Mouse (Mus musculus) brown adipose tissue, adult 24 weeks (tissue): ENCODE results near the gene Trpv5. TPM values are rescaled to one million over a fixed set of nuclear protein-coding genes. Genes with fewer than 3 reads are reported as not detected.

Experiments used
- H3K27ac ChIP-seq: fragments of 200-500 bp; replicated peaks from 2 replicates; pipeline ENCODE4 v1.5.1; 2012; ENCODE audit warnings: low read depth, mild to moderate bottlenecking, low read length
- H3K4me1 ChIP-seq: fragments of 200-500 bp; 2 replicates; pipeline ENCODE4 v1.6.1; 2012; ENCODE audit warnings: low read length, mixed read lengths; ENCODE audit not compliant: control insufficient read depth, insufficient read depth, insufficient read length
- H3K4me3 ChIP-seq: fragments of 200-500 bp; 2 replicates; pipeline ENCODE4 v1.5.1; 2012; ENCODE audit warnings: low read depth, mild to moderate bottlenecking, low read length, moderate library complexity; ENCODE audit not compliant: insufficient read depth
- polyA plus RNA-seq: library from polyadenylated mRNA; stranded (reverse); fragments of >200 nt; gene quantifications from 2 replicates; pipeline ENCODE4 v1.2.4, GENCODE M21; 2012; ENCODE audit not compliant: missing spikeins, insufficient read depth, insufficient read length

Trpv5 gene
- polyA plus RNA-seq, 1 experiment, result not detected

- Histone ChIP-seq H3K4me3 (no peak overlapping the region), H3K27ac (no peak overlapping the region)
These were observed 22.1 kb downstream of the Trpv5 start for GRCm38 (mm10) chr6:41658487-41658886.

GRCm38 (mm10) chr6:41654648-41655047 lies 25.9 kb downstream of the Trpv5 start:
- no peaks in the 10 kb centered on the region for H3K4me1 ChIP-seq
- no peak overlapping the region for H3K4me3 ChIP-seq
- H3K27ac ChIP-seq, result no peak overlapping the region

More at GRCm38 (mm10) chr6:41658487-41658886, 22.1 kb downstream of the Trpv5 start:
- no peaks in the 10 kb centered on the region for H3K4me1 ChIP-seq

GRCm38 (mm10) chr6:41653173-41653572 lies 27.4 kb downstream of the Trpv5 start:
- H3K4me1 ChIP-seq, result no peaks in the 10 kb centered on the region
- no peak overlapping the region for H3K27ac ChIP-seq

GRCm38 (mm10) chr6:41646672-41647071 lies 33.9 kb downstream of the Trpv5 start:
- no peak overlapping the region for H3K4me3 ChIP-seq

More at GRCm38 (mm10) chr6:41653173-41653572, 27.4 kb downstream of the Trpv5 start:
- H3K4me3 ChIP-seq, result no peak overlapping the region

GRCm38 (mm10) chr6:41646220-41646619 lies 34.3 kb downstream of the Trpv5 start:
- no peak overlapping the region for H3K4me3 ChIP-seq
- H3K4me1 ChIP-seq, result no peaks in the 10 kb centered on the region
- H3K27ac ChIP-seq, result no peak overlapping the region

More at GRCm38 (mm10) chr6:41646672-41647071, 33.9 kb downstream of the Trpv5 start:
- no peak overlapping the region for H3K27ac ChIP-seq
- no peaks in the 10 kb centered on the region for H3K4me1 ChIP-seq

- H3K4me3 ChIP-seq, result no peak overlapping the region
- H3K27ac ChIP-seq, result no peak overlapping the region
These were observed 37.3 kb downstream of the Trpv5 start for GRCm38 (mm10) chr6:41643227-41643626.

GRCm38 (mm10) chr6:41642765-41643164 lies 37.8 kb downstream of the Trpv5 start:
- Histone ChIP-seq H3K27ac (no peak overlapping the region), H3K4me3 (no peak overlapping the region), H3K4me1 (no peaks in the 10 kb centered on the region)

More at GRCm38 (mm10) chr6:41643227-41643626, 37.3 kb downstream of the Trpv5 start:
- no peaks in the 10 kb centered on the region for H3K4me1 ChIP-seq

- H3K4me1 ChIP-seq, result no peaks in the 10 kb centered on the region
- H3K27ac ChIP-seq, result no peak overlapping the region
- H3K4me3 ChIP-seq, result no peak overlapping the region
These were observed 39.2 kb downstream of the Trpv5 start for GRCm38 (mm10) chr6:41641173-41641866.

- Histone ChIP-seq H3K27ac (no peak overlapping the region), H3K4me3 (no peak overlapping the region), H3K4me1 (no peaks in the 10 kb centered on the region)
These were observed 40.1 kb downstream of the Trpv5 start for GRCm38 (mm10) chr6:41640449-41640848.

- Histone ChIP-seq H3K4me1 (no peaks in the 10 kb centered on the region), H3K27ac (no peak overlapping the region), H3K4me3 (no peak overlapping the region)
These were observed 42.6 kb downstream of the Trpv5 start for GRCm38 (mm10) chr6:41637927-41638506.

- H3K4me3 ChIP-seq, result no peak overlapping the region
- no peaks in the 10 kb centered on the region for H3K4me1 ChIP-seq
- H3K27ac ChIP-seq, result no peak overlapping the region
These were observed 43.2 kb downstream of the Trpv5 start for GRCm38 (mm10) chr6:41637393-41637792.

GRCm38 (mm10) chr6:41636178-41636577 lies 44.4 kb downstream of the Trpv5 start, which contains the start of gene Trpv6:
Gene Trpv6, minus strand, starts transcription at chr6:41636405.
- H3K4me1 ChIP-seq, result no peaks in the 10 kb centered on the region
- no peak within 1 kb of the TSS for H3K27ac ChIP-seq
- H3K4me3 ChIP-seq, result no peak within 1 kb of the TSS

GRCm38 (mm10) chr6:41635211-41635610 lies 45.4 kb downstream of the Trpv5 start:
- no peak overlapping the region for H3K4me3 ChIP-seq

GRCm38 (mm10) chr6:41631549-41631948 lies 49.0 kb downstream of the Trpv5 start:
- no peak overlapping the region for H3K4me3 ChIP-seq
- H3K27ac ChIP-seq, result no peak overlapping the region
- H3K4me1 ChIP-seq, result no peaks in the 10 kb centered on the region

More at GRCm38 (mm10) chr6:41635211-41635610, 45.4 kb downstream of the Trpv5 start:
- H3K4me1 ChIP-seq, result no peaks in the 10 kb centered on the region
- H3K27ac ChIP-seq, result no peak overlapping the region

- H3K4me3 ChIP-seq, result no peak overlapping the region
- H3K27ac ChIP-seq, result no peak overlapping the region
- H3K4me1 ChIP-seq, result no peaks in the 10 kb centered on the region
These were observed 49.8 kb downstream of the Trpv5 start for GRCm38 (mm10) chr6:41630791-41631190.

- H3K27ac ChIP-seq, result no peak overlapping the region
- H3K4me1 ChIP-seq, result no peaks in the 10 kb centered on the region
These were observed 52.4 kb downstream of the Trpv5 start for GRCm38 (mm10) chr6:41628180-41628579.

More at GRCm38 (mm10) chr6:41628180-41628579, 52.4 kb downstream of the Trpv5 start:
- no peak overlapping the region for H3K4me3 ChIP-seq
